Mouse (Mus musculus): ENCODE measurements around the gene Fam19a5.

GRCm38 (mm10) chr15:87793661-87794060 lies 249.6 kb downstream of the Fam19a5 start:
- TF ChIP-seq CTCF (IDR thresholded peaks at IDR 0.05; ENCODE audit: extremely low read depth, insufficient read depth, insufficient read length, insufficient replicate concordance) (no peak), POLR2A (IDR thresholded peaks at IDR 0.05; ENCODE audit: low read depth, low read length) (no peak)
